Mouse (Mus musculus) lung, embryonic 14.5 days (tissue): Measurements from ENCODE around the gene Psors1c2. TPM values are rescaled to one million over a fixed set of nuclear protein-coding genes. Genes with fewer than 3 reads are reported as not detected.

Source experiments
- ATAC-seq: fragments of 200-750 bp; cut with Nextera tagmentation; 2 replicates; pipeline ENCODE4 v1.8.0; 2017; ENCODE audit warnings: mild to moderate bottlenecking, moderate TSS enrichment, moderate library complexity; ENCODE audit not compliant: insufficient read depth
- DNase-seq: peaks from one replicate; pipeline ENCODE4 v3.0.0-alpha.2; 2015
- H3K27ac ChIP-seq: fragments of 300-500 bp; sonication (generic); 2 replicates; pipeline ENCODE4 v1.5.1; 2014; ENCODE audit warnings: low read depth, mild to moderate bottlenecking, moderate library complexity
- H3K27me3 ChIP-seq: fragments of 300-500 bp; sonication (generic); 2 replicates; pipeline ENCODE4 v1.6.1; 2014; ENCODE audit warnings: low read length, control low read depth; ENCODE audit not compliant: insufficient read depth
- H3K36me3 ChIP-seq: fragments of 300-500 bp; sonication (generic); 2 replicates; pipeline ENCODE4 v1.6.1; 2014; ENCODE audit warnings: control low read depth; ENCODE audit not compliant: insufficient read depth
- H3K4me1 ChIP-seq: fragments of 300-500 bp; sonication (generic); 2 replicates; pipeline ENCODE4 v1.6.1; 2014; ENCODE audit warnings: antibody characterized with exemption, control low read depth; ENCODE audit not compliant: insufficient read depth
- H3K4me2 ChIP-seq: fragments of 300-500 bp; sonication (generic); 2 replicates; pipeline ENCODE4 v1.6.1; 2014; ENCODE audit warnings: mild to moderate bottlenecking
- H3K4me3 ChIP-seq: fragments of 300-500 bp; sonication (generic); 2 replicates; pipeline ENCODE4 v1.5.1; 2014; ENCODE audit warnings: low read depth, low read length
- H3K9ac ChIP-seq: fragments of 300-500 bp; sonication (generic); 2 replicates; pipeline ENCODE4 v1.6.1; 2014
- H3K9me3 ChIP-seq: fragments of 300-500 bp; sonication (generic); 2 replicates; pipeline ENCODE4 v1.6.1; 2016; ENCODE audit warnings: low read depth, low read length, control low read depth
- CTCF ChIP-seq: IDR thresholded peaks from 2 replicates; pipeline ENCODE4 v1.5.1; 2016; ENCODE audit warnings: antibody characterized with exemption, low read depth
- WGBS: fragments of 180-500 bp; shearing (Covaris S2); extraction: QIAGEN DNeasy Blood & Tissue Kit; methylation state at CpG from one replicate; pipeline ENCODE4 v1.1.7; 2014; 5-methylcytosine and 5-hydroxymethylcytosine counted together
- polyA plus RNA-seq: library from polyadenylated mRNA; unstranded; fragments of >200 nt; fragmentation: Nextera tagmentation; extraction: Ambion mirVana; gene quantifications from 2 replicates; pipeline ENCODE4 v1.2.1, GENCODE M21; 2014

The Psors1c2 gene
- polyA plus RNA-seq, 1 experiment from 2014 or later: 0.82 TPM

DNA sequence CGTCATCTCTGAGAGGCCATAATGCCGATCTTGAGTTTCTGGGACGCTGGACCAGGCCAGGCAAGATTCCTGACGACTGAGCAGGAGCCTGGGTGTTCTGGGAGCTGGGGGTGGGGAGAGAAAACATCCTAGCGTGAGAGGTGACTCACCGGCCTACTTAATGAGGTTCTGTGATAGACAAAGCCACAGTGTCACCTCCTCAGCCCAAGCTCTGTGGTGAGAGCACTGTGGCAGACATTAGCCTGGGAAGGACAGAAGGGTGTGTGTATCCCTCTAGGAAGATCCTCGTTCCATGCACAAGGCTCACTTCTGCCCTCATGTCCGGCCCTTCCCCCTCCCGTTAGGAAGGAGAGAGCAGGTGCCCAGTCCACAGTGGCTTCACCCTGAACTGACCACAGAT lies 24.4 kb downstream of the Psors1c2 start:
- no peaks in the 10 kb centered on the region for H3K9me3 ChIP-seq
- no peak for ATAC-seq
- H3K4me1 ChIP-seq: no peaks in the 10 kb centered on the region
- WGBS: 59% methylated on average over 9 of the region's 9 CpGs
- H3K4me2 ChIP-seq: no peak overlapping the region
- no peaks in the 10 kb centered on the region for H3K36me3 ChIP-seq
- H3K27me3 ChIP-seq: no peaks in the 10 kb centered on the region
- no peak for TF ChIP-seq CTCF
- no peak for DNase-seq
- H3K27ac ChIP-seq: no peak overlapping the region
- H3K9ac ChIP-seq: no peak overlapping the region
- H3K4me3 ChIP-seq: no peak overlapping the region

DNA sequence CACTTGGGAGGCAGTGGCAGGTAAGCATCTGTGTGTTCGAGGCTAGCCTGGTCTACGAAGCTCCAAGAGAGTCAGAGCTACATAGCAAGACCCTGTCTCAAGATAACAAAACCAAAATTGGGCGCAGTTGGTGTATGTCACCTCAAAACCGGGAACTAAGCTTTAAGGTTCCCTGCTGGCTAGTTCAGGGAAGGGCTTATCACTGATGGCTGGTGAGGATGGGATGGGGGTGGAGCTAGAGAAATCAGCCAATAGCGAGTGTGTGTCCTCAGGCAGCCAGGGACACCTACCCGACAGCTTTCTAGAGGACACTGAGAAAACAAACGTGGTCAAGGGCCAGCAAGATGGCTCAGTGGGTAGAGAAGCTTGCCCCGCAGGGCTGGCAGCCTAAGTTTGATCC lies 25.2 kb downstream of the Psors1c2 start:
- no peak for TF ChIP-seq CTCF
- no peak overlapping the region for H3K4me3 ChIP-seq
- no peak overlapping the region for H3K27ac ChIP-seq
- H3K4me2 ChIP-seq: no peak overlapping the region
- no peaks in the 10 kb centered on the region for H3K36me3 ChIP-seq
- ATAC-seq: no peak
- no peak overlapping the region for H3K9ac ChIP-seq
- H3K4me1 ChIP-seq: no peaks in the 10 kb centered on the region
- no peaks in the 10 kb centered on the region for H3K27me3 ChIP-seq
- WGBS: 49% methylated on average over 8 of the region's 8 CpGs
- no peaks in the 10 kb centered on the region for H3K9me3 ChIP-seq
- no peak for DNase-seq

DNA sequence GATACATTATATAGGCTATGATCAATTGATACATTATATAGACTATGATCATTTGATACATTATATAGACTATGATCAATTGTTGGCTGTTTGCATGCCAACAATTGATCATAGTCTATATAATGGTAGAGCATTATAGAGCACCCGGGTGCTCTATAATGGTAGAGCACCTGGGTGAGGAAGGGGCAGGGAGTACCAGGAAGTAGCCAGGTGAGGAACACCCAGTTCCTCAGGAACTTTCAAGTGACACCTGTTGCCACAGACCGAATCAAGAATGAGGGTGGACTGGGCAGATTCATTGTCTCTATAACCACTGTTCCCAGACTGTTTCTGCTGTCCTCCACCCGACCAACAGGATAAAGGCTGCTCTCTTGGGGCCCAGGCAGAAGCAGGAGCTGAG lies 34.1 kb downstream of the Psors1c2 start, which contains the start of gene 2300002M23Rik:
Gene 2300002M23Rik (plus strand): TSS at position 301 of the 400 bp plus-strand sequence.
- Histone ChIP-seq H3K9me3 (no peaks in the 10 kb centered on the region), H3K9ac (no peak within 1 kb of the TSS), H3K4me2 (no peak within 1 kb of the TSS), H3K4me3 (no peak within 1 kb of the TSS), H3K27ac (no peak within 1 kb of the TSS), H3K27me3 (peaks cover 24% of the 10 kb centered on the region), H3K36me3 (no peaks in the 10 kb centered on the region), H3K4me1 (no peaks in the 10 kb centered on the region)
- DNase-seq (no peak), ATAC-seq (no peak)
- 49% methylated on average over 3 of the region's 3 CpGs for whole genome bisulfite sequencing
- no peak for TF ChIP-seq CTCF

DNA sequence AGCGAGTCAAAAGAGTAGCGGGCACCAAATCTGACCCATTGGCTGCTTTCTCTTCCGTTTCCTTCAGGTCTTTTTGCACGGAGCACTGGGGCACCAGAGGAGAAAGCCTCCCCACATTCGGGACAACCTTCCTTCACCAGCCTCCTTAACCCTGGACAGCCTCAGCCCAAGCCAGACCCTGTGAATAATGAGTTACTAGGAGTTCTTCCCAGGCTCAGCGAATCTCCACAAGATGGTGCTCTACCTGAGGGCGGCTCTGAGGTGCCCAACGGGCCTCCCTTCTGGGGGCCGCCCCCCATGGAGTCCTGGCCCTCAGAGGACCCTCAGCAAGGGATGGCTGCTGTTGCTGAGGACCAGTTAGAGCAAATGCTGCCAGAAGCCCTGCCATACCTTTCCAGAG lies 34.8 kb downstream of the Psors1c2 start:
- WGBS: 19% methylated on average over 9 of the region's 9 CpGs
- no peak for TF ChIP-seq CTCF
- H3K27me3 ChIP-seq: peaks cover 24% of the 10 kb centered on the region
- no peak overlapping the region for H3K9ac ChIP-seq
- DNase-seq (no peak), ATAC-seq (no peak)
- H3K36me3 ChIP-seq: no peaks in the 10 kb centered on the region
- no peaks in the 10 kb centered on the region for H3K4me1 ChIP-seq
- no peak overlapping the region for H3K4me3 ChIP-seq
- no peaks in the 10 kb centered on the region for H3K9me3 ChIP-seq
- H3K27ac ChIP-seq: no peak overlapping the region
- no peak overlapping the region for H3K4me2 ChIP-seq

DNA sequence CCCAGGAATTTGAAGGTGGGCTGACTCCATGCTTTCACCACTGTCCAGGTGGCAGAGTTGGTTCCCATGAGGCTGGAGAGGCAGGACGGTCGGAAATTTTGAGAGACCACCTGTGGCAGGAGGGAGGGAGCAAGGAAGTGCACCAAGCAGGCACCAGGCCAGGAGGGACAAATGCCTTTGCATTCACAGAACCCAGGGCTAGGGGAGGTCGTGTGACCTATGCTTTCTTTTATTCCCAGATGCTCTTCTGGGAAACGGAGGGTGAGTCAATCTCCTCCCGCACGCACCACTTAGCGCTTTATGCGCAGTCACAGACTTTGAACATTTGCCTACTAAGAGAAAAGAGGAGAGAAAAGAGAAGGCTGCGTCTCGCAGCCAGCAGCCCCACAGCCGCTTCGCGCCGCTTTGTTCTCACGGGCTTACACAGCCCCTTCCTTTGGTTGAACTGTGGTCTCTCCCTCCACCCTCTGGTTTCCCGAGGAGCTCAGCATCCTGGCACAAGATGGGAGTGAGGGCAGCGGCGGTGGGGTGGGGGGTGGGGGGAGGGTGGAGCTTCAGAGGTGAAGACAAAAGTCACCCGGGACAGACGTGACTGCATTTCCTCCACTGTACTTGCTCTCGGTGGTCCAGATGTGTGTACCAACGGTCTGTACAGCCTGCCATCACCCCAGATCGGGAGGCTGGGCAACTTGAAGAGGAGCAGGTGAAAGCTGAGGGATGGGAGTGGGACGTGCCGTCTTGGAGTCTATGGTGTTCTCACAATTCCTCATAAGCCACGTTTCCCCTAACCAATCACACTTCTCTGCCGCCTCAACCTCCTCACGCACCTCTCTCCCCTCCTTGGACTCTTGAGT lies 36.3 kb downstream of the Psors1c2 start:
- H3K9ac ChIP-seq: no peak overlapping the region
- peak overlapping the region; percentile 17 for H3K4me3 ChIP-seq
- peak; percentile 52; the same call in 1 of the 2 replicates for ATAC-seq
- H3K9me3 ChIP-seq: no peaks in the 10 kb centered on the region
- H3K4me2 ChIP-seq: peak overlapping the region; percentile 51
- H3K4me1 ChIP-seq: no peaks in the 10 kb centered on the region
- peak; percentile 31 for DNase-seq
- H3K36me3 ChIP-seq: no peaks in the 10 kb centered on the region
- H3K27me3 ChIP-seq: peaks cover 24% of the 10 kb centered on the region
- no peak overlapping the region for H3K27ac ChIP-seq
- no peak for TF ChIP-seq CTCF
- WGBS: 1% methylated on average over 28 of the region's 28 CpGs

DNA sequence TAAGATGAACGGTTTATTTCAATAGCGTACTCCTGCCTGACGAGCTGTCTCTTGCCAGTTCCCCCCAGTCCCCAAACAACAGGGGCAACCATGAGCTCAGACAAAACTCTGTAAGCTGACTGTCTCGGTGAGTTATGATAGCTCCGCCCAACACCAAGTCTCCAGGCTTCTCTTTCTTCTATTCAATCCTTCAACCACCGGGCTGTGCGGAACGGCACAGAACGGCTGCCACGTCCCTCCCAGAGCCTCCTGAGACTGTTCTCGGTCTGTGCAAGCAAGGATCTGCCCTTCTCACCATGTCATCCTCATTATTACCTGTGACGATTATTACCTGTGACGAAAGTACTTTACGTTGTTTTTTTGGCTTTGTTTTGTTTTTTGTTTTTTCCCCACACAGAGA lies 37.8 kb downstream of the Psors1c2 start:
- Histone ChIP-seq H3K4me3 (no peak overlapping the region), H3K36me3 (no peaks in the 10 kb centered on the region), H3K9ac (no peak overlapping the region), H3K4me1 (no peaks in the 10 kb centered on the region), H3K4me2 (no peak overlapping the region), H3K9me3 (no peaks in the 10 kb centered on the region), H3K27ac (no peak overlapping the region), H3K27me3 (peaks cover 28% of the 10 kb centered on the region)
- no peak for ATAC-seq
- WGBS: 75% methylated on average over 14 of the region's 14 CpGs
- DNase-seq: no peak
- no peak for TF ChIP-seq CTCF

DNA sequence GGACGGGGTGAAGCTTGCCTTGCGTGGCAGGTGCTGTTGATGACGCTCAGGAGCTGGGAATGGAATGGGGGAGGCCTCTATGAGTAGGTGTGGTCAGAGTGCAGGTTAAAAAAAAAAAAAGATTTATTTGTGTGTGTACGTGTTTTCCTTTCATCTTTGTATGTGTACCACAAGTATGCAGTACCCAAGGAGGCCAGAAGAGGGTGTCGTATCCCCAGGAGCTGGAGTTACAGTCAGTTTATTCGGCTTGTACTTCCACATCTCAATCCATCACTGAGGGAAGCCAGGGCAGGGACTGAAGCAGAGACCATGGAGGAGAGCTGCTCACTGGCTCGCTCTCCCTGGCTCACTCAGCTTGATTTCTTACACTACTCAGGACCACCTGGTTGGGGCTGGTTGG lies 38.5 kb downstream of the Psors1c2 start:
- Histone ChIP-seq H3K27me3 (peaks cover 28% of the 10 kb centered on the region), H3K36me3 (no peaks in the 10 kb centered on the region), H3K4me1 (no peaks in the 10 kb centered on the region), H3K4me2 (no peak overlapping the region), H3K4me3 (no peak overlapping the region), H3K9ac (no peak overlapping the region), H3K27ac (no peak overlapping the region), H3K9me3 (no peaks in the 10 kb centered on the region)
- WGBS: 87% methylated on average over 7 of the region's 7 CpGs
- DNase-seq: no peak
- ATAC-seq: no peak
- TF ChIP-seq CTCF: peak; percentile 16; the same call in 1 of the 2 replicates
